Mouse (Mus musculus): ENCODE results near the gene Steap3.

The Steap3 gene

GRCm38 (mm10) chr1:120202542-120202941 lies 70.0 kb downstream of the Steap3 start:
- no peak for DNase-seq (ENCODE audit: extremely low read depth, low read depth)

GRCm38 (mm10) chr1:120198942-120199341 lies 73.6 kb downstream of the Steap3 start:
- DNase-seq (ENCODE audit: extremely low read depth, low read depth) = no peak

- DNase-seq (ENCODE audit: extremely low read depth, low read depth) = no peak
These were observed 74.4 kb downstream of the Steap3 start for GRCm38 (mm10) chr1:120198151-120198550.

GRCm38 (mm10) chr1:120197189-120197588 lies 75.3 kb downstream of the Steap3 start:
- DNase-seq (ENCODE audit: extremely low read depth, low read depth) = peak; percentile 22

GRCm38 (mm10) chr1:120196724-120197123 lies 75.8 kb downstream of the Steap3 start:
- DNase-seq (ENCODE audit: extremely low read depth, low read depth) = no peak

GRCm38 (mm10) chr1:120195947-120196346 lies 76.6 kb downstream of the Steap3 start:
- DNase-seq (ENCODE audit: extremely low read depth, low read depth) = no peak

- DNase-seq (ENCODE audit: extremely low read depth, low read depth) = no peak
These were observed 78.9 kb downstream of the Steap3 start for GRCm38 (mm10) chr1:120193586-120193985.

- no peak for DNase-seq (ENCODE audit: extremely low read depth, low read depth)
These were observed 80.2 kb downstream of the Steap3 start for GRCm38 (mm10) chr1:120192321-120192720.

- no peak for DNase-seq (ENCODE audit: extremely low read depth, low read depth)
These were observed 81.6 kb downstream of the Steap3 start for GRCm38 (mm10) chr1:120190946-120191345.

- DNase-seq (ENCODE audit: extremely low read depth, low read depth) = no peak
These were observed 82.2 kb downstream of the Steap3 start for GRCm38 (mm10) chr1:120190300-120190699.

- DNase-seq (ENCODE audit: extremely low read depth, low read depth) = no peak
These were observed 83.3 kb downstream of the Steap3 start for GRCm38 (mm10) chr1:120189206-120189605.

GRCm38 (mm10) chr1:120187059-120187458 lies 85.4 kb downstream of the Steap3 start:
- DNase-seq (ENCODE audit: extremely low read depth, low read depth) = no peak

GRCm38 (mm10) chr1:120186655-120187054 lies 85.8 kb downstream of the Steap3 start:
- no peak for DNase-seq (ENCODE audit: extremely low read depth, low read depth)

GRCm38 (mm10) chr1:120186204-120186603 lies 86.3 kb downstream of the Steap3 start:
- DNase-seq (ENCODE audit: extremely low read depth, low read depth) = no peak

- no peak for DNase-seq (ENCODE audit: extremely low read depth, low read depth)
These were observed 95.4 kb downstream of the Steap3 start for GRCm38 (mm10) chr1:120177141-120177540.

- DNase-seq (ENCODE audit: extremely low read depth, low read depth) = no peak
These were observed 96.2 kb downstream of the Steap3 start for GRCm38 (mm10) chr1:120176313-120176712.

- no peak for DNase-seq (ENCODE audit: extremely low read depth, low read depth)
These were observed 97.5 kb downstream of the Steap3 start for GRCm38 (mm10) chr1:120174991-120175390.

GRCm38 (mm10) chr1:120171819-120172521 lies 100.5 kb downstream of the Steap3 start:
- no peak for DNase-seq (ENCODE audit: extremely low read depth, low read depth)

GRCm38 (mm10) chr1:120170307-120170706 lies 102.2 kb downstream of the Steap3 start:
- no peak for DNase-seq (ENCODE audit: extremely low read depth, low read depth)

GRCm38 (mm10) chr1:120168674-120169073 lies 103.8 kb downstream of the Steap3 start:
- no peak for DNase-seq (ENCODE audit: extremely low read depth, low read depth)

- no peak for DNase-seq (ENCODE audit: extremely low read depth, low read depth)
These were observed 104.5 kb downstream of the Steap3 start for GRCm38 (mm10) chr1:120168016-120168415.

- no peak for DNase-seq (ENCODE audit: extremely low read depth, low read depth)
These were observed 109.9 kb downstream of the Steap3 start for GRCm38 (mm10) chr1:120162616-120163015.

- DNase-seq (ENCODE audit: extremely low read depth, low read depth) = no peak
These were observed 111.0 kb downstream of the Steap3 start for GRCm38 (mm10) chr1:120161502-120161901.
